Mouse (Mus musculus) adrenal gland (tissue): ENCODE measurements around the gene Dgkk.
"Not testable (repeated sequence)": the region's sequence is repeated elsewhere in the genome, so short reads cannot be mapped to it uniquely, and the experiment has no call there.

Experiments used
- intact Hi-C: fragments of 180-260 bp; cut with DNase I; formaldehyde crosslinking; loops from one replicate; pipeline ENCODE4 v1.15.1; 2025
- long read RNA-seq, 2 experiments: library from polyadenylated mRNA; unstranded; transcript quantifications; one replicate each; pipeline ENCODE4 v2.0.0; 2020; ENCODE audit warnings: borderline replicate concordance in 1 of 2; ENCODE audit not compliant: insufficient replicate concordance in 1 of 2

The Dgkk gene
- long read RNA-seq, experiment 1 = 0 reads
- long read RNA-seq, experiment 2 = 0 reads

DNA sequence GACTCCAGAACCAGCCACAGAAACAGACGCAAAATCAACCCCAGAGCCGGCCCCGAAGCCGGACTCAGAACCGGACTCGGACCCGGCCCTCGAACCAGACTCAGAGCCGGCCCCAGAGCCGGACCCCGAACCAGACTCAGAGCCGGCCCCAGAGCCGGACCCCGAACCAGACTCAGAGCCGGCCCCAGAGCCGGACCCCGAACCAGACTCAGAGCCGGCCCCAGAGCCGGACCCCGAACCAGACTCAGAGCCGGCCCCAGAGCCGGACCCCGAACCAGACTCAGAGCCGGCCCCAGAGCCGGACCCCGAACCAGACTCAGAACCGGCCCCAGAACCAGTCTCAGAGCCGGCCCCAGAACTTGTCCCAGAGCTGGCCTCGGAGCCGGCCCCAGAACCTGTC is at the start of gene Dgkk:
Dgkk (plus strand) TSS at position 301 of the 400 bp plus-strand sequence.
- intact Hi-C loops = not testable (repeated sequence)

- intact Hi-C loops = no loop called here
Measured at GRCm38 (mm10) chrX:6733998-6734397, 45.1 kb upstream of the Dgkk start.

GRCm38 (mm10) chrX:6750714-6751113 is 28.4 kb upstream of the Dgkk start:
- intact Hi-C loops = no loop called here

GRCm38 (mm10) chrX:6751549-6752047 is 27.5 kb upstream of the Dgkk start:
- intact Hi-C loops = no loop called here

DNA sequence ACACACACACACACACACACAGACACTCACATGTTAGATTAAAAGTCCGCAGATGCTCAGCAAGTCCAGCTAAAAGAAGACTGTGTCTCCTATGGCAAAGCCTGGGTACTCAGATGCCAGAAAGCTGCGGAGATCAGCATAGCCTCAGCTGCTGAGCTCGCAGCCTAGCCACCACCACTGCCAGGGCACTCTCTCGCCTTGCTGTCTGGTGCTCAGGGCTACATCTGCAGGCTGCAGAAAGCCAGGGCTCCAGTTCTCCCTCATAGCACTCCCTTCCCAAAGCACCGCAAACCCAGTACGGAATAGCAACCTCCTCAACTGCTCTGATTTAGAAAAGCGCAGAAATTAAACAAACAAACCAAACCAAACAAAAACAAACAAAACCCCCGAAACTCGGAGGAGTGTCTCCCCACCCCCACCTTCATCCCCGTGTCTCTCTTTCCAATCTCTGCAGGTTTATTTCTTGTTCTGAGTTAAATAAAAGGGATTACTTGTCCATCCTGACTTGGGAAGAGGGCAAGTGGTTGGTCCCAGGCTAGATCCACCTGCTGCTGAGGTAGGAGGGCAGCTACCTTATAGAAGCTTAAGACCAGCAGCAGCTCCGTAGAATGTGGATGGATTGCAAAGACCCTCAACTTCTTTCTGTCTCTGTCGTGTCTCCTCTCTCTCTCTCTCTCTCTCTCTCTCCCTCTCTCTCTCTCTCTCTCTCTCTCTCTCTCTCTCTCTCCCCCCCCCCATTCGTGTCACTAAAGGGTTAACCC is 1.4 kb upstream of the Dgkk start:
- intact Hi-C loops = no loop called here

DNA sequence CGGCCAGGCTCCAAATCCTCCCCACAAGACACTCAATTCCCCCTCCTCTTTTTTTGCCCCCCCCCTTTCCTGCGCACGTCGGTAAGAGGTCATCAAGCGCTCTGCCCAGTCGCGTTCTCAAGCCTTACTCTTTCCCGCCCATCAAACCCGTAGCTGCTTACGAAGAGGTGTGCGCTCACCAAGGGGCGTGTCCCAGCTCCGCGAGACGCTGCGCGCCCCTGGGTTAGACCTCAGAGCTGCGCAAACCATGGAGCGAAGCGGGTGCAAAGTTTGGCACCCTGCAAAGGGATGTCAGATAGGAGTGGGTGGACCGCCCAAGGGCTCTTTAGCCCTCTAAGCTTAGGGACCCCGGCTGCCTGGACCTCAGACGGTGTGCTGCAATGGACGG is 862 bp upstream of the Dgkk start:
- intact Hi-C loops = no loop called here

DNA sequence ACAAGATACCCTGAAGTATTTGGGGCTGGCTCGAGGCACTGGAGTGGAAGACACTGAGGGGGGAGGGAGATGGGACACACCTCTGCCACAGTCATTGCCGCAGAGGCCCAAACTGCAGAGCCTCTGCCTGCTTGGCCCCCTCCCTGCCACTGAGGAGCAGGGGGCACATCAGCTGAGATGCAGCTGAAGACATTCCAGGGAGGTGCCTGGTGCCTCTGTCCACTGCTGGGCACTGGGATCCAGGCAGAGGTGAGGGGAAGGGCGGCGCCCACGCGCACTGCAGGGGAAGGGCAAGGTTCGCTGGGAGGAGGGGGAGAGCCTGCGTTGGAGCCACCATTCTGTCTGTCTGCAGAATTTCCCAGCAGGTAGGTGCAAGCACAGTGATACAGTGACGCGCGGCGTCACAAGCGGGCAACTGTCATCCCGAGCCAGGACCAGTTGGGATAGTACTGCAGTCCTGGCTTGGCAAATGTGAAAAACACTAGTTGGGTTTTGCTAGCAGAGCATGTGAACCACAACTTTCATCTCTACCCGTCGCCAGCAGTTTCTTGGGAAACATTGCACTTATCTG is 948 bp downstream of the Dgkk start:
- intact Hi-C loops = no loop called here

GRCm38 (mm10) chrX:6832553-6832952 is 53.4 kb downstream of the Dgkk start:
- intact Hi-C loops = no loop called here

- intact Hi-C loops = no loop called here
Measured at GRCm38 (mm10) chrX:6853466-6853865, 74.4 kb downstream of the Dgkk start.

DNA sequence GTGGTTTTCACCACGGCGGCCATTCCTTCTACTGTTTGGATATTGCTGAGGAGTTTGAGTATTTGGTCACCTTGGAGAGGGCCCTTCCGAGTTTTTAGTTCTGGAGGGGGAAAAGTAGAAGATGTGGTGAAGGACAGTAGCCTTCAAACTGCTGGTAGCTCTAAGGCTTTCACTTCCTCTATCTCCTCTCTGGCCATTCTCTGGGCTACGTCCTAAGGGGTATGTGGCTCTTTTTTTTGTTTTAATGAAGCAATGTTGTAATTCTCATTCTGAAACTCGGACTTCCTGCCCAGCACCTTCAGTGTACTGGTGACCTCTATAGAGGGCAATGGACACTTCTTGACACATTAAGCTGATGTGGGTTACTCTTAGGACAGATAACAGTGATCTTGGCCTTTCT is 75.0 kb downstream of the Dgkk start:
- intact Hi-C loops = no loop called here

- intact Hi-C loops = no loop called here
Measured at GRCm38 (mm10) chrX:6893933-6894332, 114.8 kb downstream of the Dgkk start.

DNA sequence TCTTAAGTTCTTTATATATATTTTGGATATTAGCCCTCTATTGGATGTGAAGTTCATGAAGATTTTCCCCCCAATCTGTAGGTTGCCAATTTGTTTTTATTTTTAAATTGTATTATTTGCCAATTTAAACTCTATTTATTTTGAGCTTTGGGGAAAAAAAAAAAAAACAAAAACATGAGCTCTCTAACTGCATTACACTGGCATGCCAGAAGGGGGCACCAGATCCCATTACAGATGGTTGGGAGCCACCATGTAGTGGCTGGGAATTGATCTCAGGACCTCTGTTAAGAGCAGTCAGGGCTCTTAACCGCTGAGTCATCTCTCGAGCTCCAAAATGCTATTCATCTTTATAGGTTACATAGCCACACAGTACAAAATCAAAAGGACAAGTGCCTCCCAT is 131.9 kb downstream of the Dgkk start:
- intact Hi-C loops = loop anchor here (10.0 kb wide), 1 partner anchor 256 kb away; no protein-coding TSS in a partner anchor

GRCm38 (mm10) chrX:6922165-6922564 is 143.1 kb downstream of the Dgkk start:
- intact Hi-C loops = loop anchor here (5.0 kb wide), 1 partner anchor 180 kb away; no protein-coding TSS in a partner anchor

DNA sequence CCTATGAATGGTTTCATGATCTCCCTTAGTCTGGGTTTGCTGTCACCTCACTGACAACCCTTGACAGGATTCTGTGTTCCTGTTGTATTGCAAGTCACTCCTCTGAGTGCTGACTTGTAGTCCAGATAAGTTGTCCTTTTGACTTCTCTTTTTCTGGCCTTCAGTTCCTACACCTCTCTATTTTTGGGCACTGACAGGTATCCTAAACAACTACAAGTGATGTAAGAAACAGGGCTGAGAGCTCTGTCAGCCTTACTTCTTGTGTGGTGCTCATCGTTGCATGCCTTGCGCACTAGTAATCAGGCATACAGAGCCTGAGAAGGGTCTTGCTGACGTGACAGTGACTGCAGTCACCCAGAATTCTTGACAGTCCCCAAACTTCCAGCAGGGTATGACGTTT is 147.1 kb downstream of the Dgkk start:
- intact Hi-C loops = no loop called here

GRCm38 (mm10) chrX:6968598-6968997 is 189.5 kb downstream of the Dgkk start:
- intact Hi-C loops = no loop called here

DNA sequence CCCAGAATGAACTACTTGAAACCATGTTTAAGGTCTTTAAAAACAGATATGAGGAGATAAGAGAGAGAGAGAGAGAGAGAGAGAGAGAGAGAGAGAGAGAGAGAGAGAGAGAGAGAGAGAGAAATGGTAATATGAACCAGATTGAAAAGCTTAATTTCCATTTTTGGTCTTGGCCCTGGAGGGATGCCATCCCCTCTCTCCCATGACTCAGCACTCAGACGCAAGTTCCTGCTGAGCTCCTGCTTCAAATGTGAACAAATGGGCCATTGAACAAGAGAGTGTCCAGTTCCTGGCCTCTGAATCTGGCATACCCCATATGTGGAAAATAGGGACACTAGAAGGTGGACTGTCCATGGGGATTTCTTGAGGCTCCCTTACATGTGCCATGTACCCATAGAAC is 192.8 kb downstream of the Dgkk start:
- intact Hi-C loops = no loop called here

DNA sequence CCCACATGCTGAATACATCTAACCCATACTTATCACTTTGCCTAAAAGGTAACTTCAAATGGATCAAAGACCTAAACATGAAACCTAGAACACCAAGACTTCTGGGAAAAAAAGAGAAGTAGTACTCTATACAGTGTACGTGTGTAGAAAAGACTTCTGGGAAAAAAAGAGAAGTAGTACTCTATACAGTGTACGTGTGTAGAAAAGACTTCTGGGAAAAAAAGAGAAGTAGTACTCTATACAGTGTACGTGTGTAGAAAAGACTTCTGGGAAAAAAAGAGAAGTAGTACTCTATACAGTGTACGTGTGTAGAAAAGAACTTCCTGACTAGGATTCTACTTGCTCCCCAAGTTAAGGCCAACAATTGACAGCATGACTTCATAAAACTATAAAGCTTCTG is 204.8 kb downstream of the Dgkk start:
- intact Hi-C loops = not testable (repeated sequence)
